Mouse (Mus musculus): Measurements from ENCODE around the gene Kbtbd13. TPM values are rescaled to one million over a fixed set of nuclear protein-coding genes. Genes with fewer than 3 reads are reported as not detected.
A peak's percentile ranks its signal among the peaks of the same experiment; 100 is the strongest.

Kbtbd13 gene
- polyA plus RNA-seq, 1 experiment: 0.05 TPM

DNA sequence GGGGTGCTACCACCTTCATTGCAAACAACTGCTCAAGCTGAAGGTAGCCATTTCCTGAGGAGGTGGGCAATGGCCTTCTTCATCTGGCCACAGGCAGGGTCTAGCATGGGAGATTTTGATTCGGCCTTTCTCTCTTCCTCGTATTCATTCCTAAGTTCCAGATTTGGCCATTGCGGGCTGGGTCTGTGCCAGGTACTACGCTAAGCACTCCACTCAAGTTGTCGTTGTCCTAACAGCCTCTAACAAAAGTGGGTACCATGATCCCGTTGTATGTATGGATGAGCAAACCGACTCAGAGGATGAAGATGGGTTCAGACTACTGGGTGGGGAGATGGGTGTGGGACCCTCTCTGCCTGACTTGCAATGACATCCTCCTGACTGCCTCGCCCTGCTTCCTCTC lies 18.9 kb upstream of the Kbtbd13 start:
- H3K4me1 ChIP-seq (ENCODE audit: control insufficient read depth, insufficient read depth, insufficient read length): no peaks in the 10 kb centered on the region
- 89% methylated on average over 8 of the region's 8 CpGs for WGBS

DNA sequence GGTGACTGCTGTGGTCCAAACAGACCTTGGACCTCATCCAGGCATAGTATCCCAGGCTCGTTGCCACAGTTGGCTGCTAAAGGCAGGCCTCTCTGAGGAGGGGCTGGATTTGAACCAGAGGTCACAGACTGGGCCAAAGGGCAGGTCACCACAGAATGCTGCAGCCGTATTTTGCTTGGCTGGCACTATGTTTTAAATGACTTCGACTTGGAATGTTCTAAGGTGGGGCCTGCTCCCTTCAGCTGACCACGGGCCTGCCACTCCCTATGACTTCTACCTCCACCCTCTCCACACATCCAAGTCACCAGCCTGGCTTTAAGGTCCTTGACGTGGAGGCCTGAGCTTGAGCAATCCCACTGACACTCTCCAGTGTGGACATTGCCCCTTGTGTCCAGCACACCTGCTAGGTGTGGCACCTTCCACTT lies 17.4 kb upstream of the Kbtbd13 start:
- H3K4me1 ChIP-seq (ENCODE audit: control insufficient read depth, insufficient read depth, insufficient read length): no peaks in the 10 kb centered on the region
- 68% methylated on average over 5 of the region's 5 CpGs for WGBS
- no peak overlapping the region for H3K27ac ChIP-seq (ENCODE audit: insufficient read depth, low read length)
- TF ChIP-seq POLR2A (IDR thresholded peaks at IDR 0.05; ENCODE audit: low read depth, low read length) (no peak), CTCF (IDR thresholded peaks at IDR 0.05; ENCODE audit: extremely low read depth, insufficient read depth, insufficient read length, insufficient replicate concordance) (no peak)
- H3K4me3 ChIP-seq (ENCODE audit: extremely low read depth, insufficient read depth, insufficient read length): no peak overlapping the region
- no peaks in the 10 kb centered on the region for H3K27me3 ChIP-seq (ENCODE audit: control insufficient read depth, insufficient read depth, low read length)
- H3K36me3 ChIP-seq (ENCODE audit: control insufficient read depth, insufficient read depth, low read length): no peaks in the 10 kb centered on the region
- DNase-seq (ENCODE audit: low read depth in 1 of 2, low spot score in 2 of 2): no peak

More for the DNA sequence above, 18.9 kb upstream of the Kbtbd13 start:
- Histone ChIP-seq H3K27me3 (ENCODE audit: control insufficient read depth, insufficient read depth, low read length) (no peaks in the 10 kb centered on the region), H3K36me3 (ENCODE audit: control insufficient read depth, insufficient read depth, low read length) (no peaks in the 10 kb centered on the region), H3K27ac (ENCODE audit: insufficient read depth, low read length) (no peak overlapping the region), H3K4me3 (ENCODE audit: extremely low read depth, insufficient read depth, insufficient read length) (no peak overlapping the region)
- TF ChIP-seq POLR2A (IDR thresholded peaks at IDR 0.05; ENCODE audit: low read depth, low read length) (no peak), CTCF (IDR thresholded peaks at IDR 0.05; ENCODE audit: extremely low read depth, insufficient read depth, insufficient read length, insufficient replicate concordance) (no peak)
- DNase-seq (ENCODE audit: low read depth in 1 of 2, low spot score in 2 of 2): no peak

DNA sequence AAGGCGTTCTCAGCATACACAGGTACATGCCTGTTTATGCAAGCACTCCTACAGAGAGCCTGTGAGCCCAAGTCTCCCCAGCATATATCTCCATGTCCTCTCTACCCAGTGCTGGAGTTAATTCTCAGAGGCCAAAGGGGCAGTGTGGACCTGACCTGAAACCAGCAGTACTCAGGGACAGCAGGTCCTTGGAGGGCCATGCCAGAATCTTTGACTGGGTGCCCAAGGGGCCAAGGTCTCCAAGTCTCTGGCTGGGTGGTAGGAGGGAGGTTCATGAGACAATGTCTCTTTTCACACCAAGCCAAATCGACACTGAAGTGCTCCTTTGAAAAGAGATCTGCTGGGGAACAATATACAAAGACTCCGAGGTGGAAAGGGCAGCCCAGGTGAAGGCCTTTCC lies 16.4 kb upstream of the Kbtbd13 start:
- H3K27ac ChIP-seq (ENCODE audit: insufficient read depth, low read length): no peak overlapping the region

DNA sequence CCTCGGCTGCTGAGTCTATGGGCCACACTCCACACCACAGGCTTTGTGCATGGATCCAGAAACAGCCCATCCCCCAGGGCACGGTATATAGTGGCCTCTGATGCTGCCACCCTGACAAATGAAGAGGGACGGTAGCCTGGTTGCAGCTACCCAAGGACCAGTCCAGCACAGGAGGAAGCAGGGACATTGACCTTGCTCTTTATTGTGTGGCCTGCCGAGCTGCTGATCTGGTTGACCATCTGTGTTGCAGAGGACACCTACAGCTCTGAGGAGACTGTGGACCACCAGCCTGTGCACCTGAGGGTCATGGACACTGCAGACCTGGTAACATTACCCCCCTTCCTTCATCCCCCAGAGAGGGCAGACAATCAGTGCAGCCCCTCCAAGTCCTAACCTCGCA lies 15.9 kb upstream of the Kbtbd13 start:
- TF ChIP-seq POLR2A (IDR thresholded peaks at IDR 0.05; ENCODE audit: low read depth, low read length) (no peak), CTCF (IDR thresholded peaks at IDR 0.05; ENCODE audit: extremely low read depth, insufficient read depth, insufficient read length, insufficient replicate concordance) (no peak)
- no peak overlapping the region for H3K4me3 ChIP-seq (ENCODE audit: extremely low read depth, insufficient read depth, insufficient read length)
- no peak for DNase-seq (ENCODE audit: low read depth in 1 of 2, low spot score in 2 of 2)
- H3K27ac ChIP-seq (ENCODE audit: insufficient read depth, low read length): no peak overlapping the region
- no peaks in the 10 kb centered on the region for H3K4me1 ChIP-seq (ENCODE audit: control insufficient read depth, insufficient read depth, insufficient read length)
- H3K27me3 ChIP-seq (ENCODE audit: control insufficient read depth, insufficient read depth, low read length): no peaks in the 10 kb centered on the region
- WGBS: 89% methylated on average over 5 of the region's 5 CpGs
- H3K36me3 ChIP-seq (ENCODE audit: control insufficient read depth, insufficient read depth, low read length): no peaks in the 10 kb centered on the region

More for the DNA sequence above, 16.4 kb upstream of the Kbtbd13 start:
- TF ChIP-seq POLR2A (IDR thresholded peaks at IDR 0.05; ENCODE audit: low read depth, low read length): no peak
- no peak for TF ChIP-seq CTCF (IDR thresholded peaks at IDR 0.05; ENCODE audit: extremely low read depth, insufficient read depth, insufficient read length, insufficient replicate concordance)
- Histone ChIP-seq H3K4me1 (ENCODE audit: control insufficient read depth, insufficient read depth, insufficient read length) (no peaks in the 10 kb centered on the region), H3K27me3 (ENCODE audit: control insufficient read depth, insufficient read depth, low read length) (no peaks in the 10 kb centered on the region), H3K4me3 (ENCODE audit: extremely low read depth, insufficient read depth, insufficient read length) (no peak overlapping the region), H3K36me3 (ENCODE audit: control insufficient read depth, insufficient read depth, low read length) (no peaks in the 10 kb centered on the region)
- no peak for DNase-seq (ENCODE audit: low read depth in 1 of 2, low spot score in 2 of 2)
- 87% methylated on average over 3 of the region's 3 CpGs for WGBS

DNA sequence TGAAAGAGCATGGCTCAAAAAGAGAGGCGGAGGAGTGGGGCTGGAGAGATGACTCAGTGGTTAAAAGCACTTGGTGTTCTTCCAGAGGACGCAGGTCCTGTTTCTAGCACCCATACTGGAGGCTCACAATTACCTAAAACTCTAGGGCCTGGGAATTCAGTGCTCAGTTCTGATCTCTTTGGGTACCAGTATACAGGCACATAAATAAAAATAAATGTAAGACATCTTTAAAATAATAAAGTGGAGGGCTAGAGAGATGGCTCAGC lies 13.7 kb upstream of the Kbtbd13 start:
- Histone ChIP-seq H3K4me1 (ENCODE audit: control insufficient read depth, insufficient read depth, insufficient read length) (no peaks in the 10 kb centered on the region), H3K27me3 (ENCODE audit: control insufficient read depth, insufficient read depth, low read length) (no peaks in the 10 kb centered on the region), H3K27ac (ENCODE audit: insufficient read depth, low read length) (peak overlapping the region; percentile 36), H3K4me3 (ENCODE audit: extremely low read depth, insufficient read depth, insufficient read length) (no peak overlapping the region), H3K36me3 (ENCODE audit: control insufficient read depth, insufficient read depth, low read length) (no peaks in the 10 kb centered on the region)
- WGBS: 73% methylated on average over 2 of the region's 2 CpGs
- TF ChIP-seq POLR2A (IDR thresholded peaks at IDR 0.05; ENCODE audit: low read depth, low read length) (no peak), CTCF (IDR thresholded peaks at IDR 0.05; ENCODE audit: extremely low read depth, insufficient read depth, insufficient read length, insufficient replicate concordance) (no peak)
- no peak for DNase-seq (ENCODE audit: low read depth in 1 of 2, low spot score in 2 of 2)

DNA sequence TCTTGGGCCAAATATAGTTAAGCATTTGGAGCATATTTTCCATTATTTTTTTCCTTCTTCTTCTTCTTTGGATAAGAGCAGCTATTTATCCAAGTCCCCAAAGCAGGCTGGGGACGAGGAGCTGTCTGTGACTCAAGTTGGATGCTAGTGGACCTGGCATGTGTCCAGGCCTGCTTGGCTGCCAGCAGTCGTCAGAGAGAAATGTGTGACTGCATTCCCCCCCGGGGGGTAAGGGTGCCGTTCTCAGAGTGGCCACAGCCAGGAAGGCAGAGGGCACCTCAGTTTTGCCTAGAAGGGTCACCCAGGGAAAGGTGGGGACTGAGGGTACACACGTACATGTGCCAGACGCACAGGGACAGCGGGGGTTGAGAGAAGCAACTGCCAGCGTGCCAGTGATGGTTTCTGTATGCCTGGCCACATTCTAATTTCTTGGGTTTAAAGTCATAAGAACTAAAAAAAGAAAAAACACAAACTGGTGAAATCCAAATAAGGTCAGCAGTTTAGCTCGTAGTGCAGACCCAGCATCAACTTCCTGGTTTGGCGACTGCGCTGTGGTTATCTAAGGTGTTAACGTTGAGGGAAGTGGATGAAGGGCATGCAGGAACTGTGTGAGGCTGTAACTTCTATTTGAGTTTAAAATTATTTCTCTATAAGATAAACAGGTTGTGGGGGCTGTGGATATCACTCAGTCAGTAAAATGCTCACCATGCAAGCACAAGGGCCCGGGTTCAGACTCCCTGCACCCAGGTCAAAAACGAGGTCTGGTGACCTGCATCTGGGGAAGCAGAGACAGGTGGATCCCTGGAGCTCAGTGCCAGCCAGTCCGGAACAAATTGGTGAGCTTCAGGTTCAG lies 13.1 kb upstream of the Kbtbd13 start:
- H3K36me3 ChIP-seq (ENCODE audit: control insufficient read depth, insufficient read depth, low read length): no peaks in the 10 kb centered on the region
- no peaks in the 10 kb centered on the region for H3K27me3 ChIP-seq (ENCODE audit: control insufficient read depth, insufficient read depth, low read length)
- peak overlapping the region; percentile 77 for H3K27ac ChIP-seq (ENCODE audit: insufficient read depth, low read length)
- DNase-seq (ENCODE audit: low read depth in 1 of 2, low spot score in 2 of 2): no peak
- 36% methylated on average over 15 of the region's 15 CpGs for WGBS
- TF ChIP-seq CTCF (IDR thresholded peaks at IDR 0.05; ENCODE audit: extremely low read depth, insufficient read depth, insufficient read length, insufficient replicate concordance): no peak
- TF ChIP-seq POLR2A (IDR thresholded peaks at IDR 0.05; ENCODE audit: low read depth, low read length): no peak
- H3K4me3 ChIP-seq (ENCODE audit: extremely low read depth, insufficient read depth, insufficient read length): no peak overlapping the region
- no peaks in the 10 kb centered on the region for H3K4me1 ChIP-seq (ENCODE audit: control insufficient read depth, insufficient read depth, insufficient read length)

DNA sequence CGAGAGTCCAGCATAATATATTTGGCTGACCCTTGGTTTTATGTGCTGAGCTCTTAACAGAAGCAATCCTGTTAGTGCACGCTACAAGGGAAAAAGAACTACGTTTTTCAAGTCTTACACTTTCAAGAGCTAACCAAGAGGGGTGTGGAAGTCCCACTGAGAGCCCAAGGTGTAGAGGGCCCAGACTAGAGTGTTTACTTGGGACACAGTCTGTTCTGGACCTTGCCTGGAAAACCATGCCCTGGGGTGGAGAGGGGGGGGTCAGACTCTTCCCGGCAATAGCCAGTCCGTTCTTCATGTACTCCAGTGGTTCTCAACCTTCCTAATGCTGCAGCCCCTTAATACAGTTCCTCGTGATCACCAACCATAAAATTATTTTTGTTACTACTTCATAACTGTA lies 8.5 kb upstream of the Kbtbd13 start:
- Histone ChIP-seq H3K36me3 (ENCODE audit: control insufficient read depth, insufficient read depth, low read length) (no peaks in the 10 kb centered on the region), H3K4me3 (ENCODE audit: extremely low read depth, insufficient read depth, insufficient read length) (no peak overlapping the region), H3K27me3 (ENCODE audit: control insufficient read depth, insufficient read depth, low read length) (no peaks in the 10 kb centered on the region), H3K4me1 (ENCODE audit: control insufficient read depth, insufficient read depth, insufficient read length) (no peaks in the 10 kb centered on the region; the same call in 1 of the 2 replicates), H3K27ac (ENCODE audit: insufficient read depth, low read length) (no peak overlapping the region)
- TF ChIP-seq CTCF (IDR thresholded peaks at IDR 0.05; ENCODE audit: extremely low read depth, insufficient read depth, insufficient read length, insufficient replicate concordance) (no peak), POLR2A (IDR thresholded peaks at IDR 0.05; ENCODE audit: low read depth, low read length) (no peak)
- WGBS: 93% methylated on average over 6 of the region's 6 CpGs
- DNase-seq (ENCODE audit: low read depth in 1 of 2, low spot score in 2 of 2): no peak
